Mouse (Mus musculus) kidney, adult 2 months (tissue): Measurements from ENCODE around the gene Chkb.

ENCODE experiments used
- CTCF ChIP-seq: fragments of 200-500 bp; conservative IDR thresholded peaks from 2 replicates; pipeline ENCODE4 v1.5.1; 2011; ENCODE audit warnings: low read depth, mild to moderate bottlenecking, control low read depth, low read length, moderate library complexity, mixed read lengths; ENCODE audit not compliant: insufficient read depth, insufficient read length
- POLR2A ChIP-seq: fragments of 200-500 bp; IDR thresholded peaks from one replicate; pipeline ENCODE4 v1.6.1; 2011; ENCODE audit warnings: low read depth, low read length, control low read depth

GRCm38 (mm10) chr15:89377938-89378828 lies 51.5 kb downstream of the Chkb start:
- TF ChIP-seq CTCF (no peak), POLR2A (no peak)
